In the genomic region with DNA sequence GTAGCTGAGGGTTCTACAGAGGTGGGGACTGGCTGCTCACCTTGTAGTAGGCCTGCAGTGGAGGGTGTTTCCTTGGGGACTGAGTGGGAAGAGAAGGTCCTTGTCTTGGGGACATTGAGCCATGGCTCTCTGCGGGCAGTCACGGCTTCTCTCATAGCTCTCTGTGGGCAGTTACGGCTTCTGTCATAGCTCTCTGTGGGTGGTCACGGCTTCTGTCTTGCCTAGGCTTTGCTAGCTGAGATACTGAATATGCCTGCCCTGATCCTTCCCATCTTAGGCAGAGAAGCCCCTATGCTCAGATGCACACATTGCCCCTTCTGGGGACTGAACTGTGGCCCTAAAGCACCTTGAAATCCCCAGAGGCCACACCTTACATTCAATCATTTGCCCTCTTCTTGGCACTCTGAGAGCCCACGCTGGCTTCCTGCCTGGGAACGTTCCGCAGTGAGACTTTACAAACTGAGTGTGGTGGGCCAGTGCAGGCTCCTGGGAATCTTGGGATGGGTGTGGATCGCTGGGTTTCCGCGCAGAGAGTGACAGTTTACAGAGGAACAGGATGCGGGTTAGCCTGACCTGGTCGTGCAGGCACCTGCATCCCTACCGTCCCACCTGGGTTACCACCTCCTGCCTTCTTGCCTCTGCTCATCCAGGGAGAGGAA, we compare ENCODE assay signal across 15 mouse cellular contexts.
DNase-seq lines count a peak whose midpoint lies in the region; ATAC-seq and TF ChIP-seq lines count a peak whose summit lies in the region.
"Had no signal": no experiment of that assay in that cellular context is flagged by ENCODE, and none has a peak within 500 bp of the region (broad histone marks: within the 10 kb centered on the region; RNA-seq: fewer than 3 reads in every experiment).

No protein-coding gene starts in this region.

- no peak for TF ChIP-seq CTCF in gastrocnemius, adult 2 months (IDR thresholded peaks at IDR 0.05)
- no peak for TF ChIP-seq CTCF in layer of hippocampus, adult 2 months (conservative IDR thresholded peaks at IDR 0.05)

- no peak overlapping the region for H3K4me3 ChIP-seq in gastrocnemius, adult 2 months
- H3K4me3 ChIP-seq in layer of hippocampus, adult 2 months = peak overlapping the region; percentile 33; the same call in 1 of the 2 replicates
- no peak overlapping the region for H3K4me3 ChIP-seq in neural tube, embryonic 14.5 days (ENCODE audit: low read depth, low read length)
- H3K4me3 ChIP-seq in neural tube, embryonic 15.5 days (replicated peaks) = no peak overlapping the region
- no peak overlapping the region for H3K4me3 ChIP-seq in liver, embryonic 12.5 days
- H3K4me3 ChIP-seq: embryonic facial prominence, embryonic 15.5 days; megakaryocyte, embryonic 14.5 days had no signal

- intact Hi-C loops in gastrocnemius, adult 2 months (cut with DNase I) = loop anchor here (5.0 to 10.0 kb wide), 2 partner anchors 69 to 216 kb away; no protein-coding TSS in a partner anchor

- H3K4me1 ChIP-seq in neural tube, embryonic 14.5 days (ENCODE audit: control insufficient read depth, insufficient read depth, low read length) = peaks cover 10% of the 10 kb centered on the region; the same call in 1 of the 2 replicates
- peaks cover 29% of the 10 kb centered on the region for H3K4me1 ChIP-seq in neural tube, embryonic 15.5 days
- peaks cover 16% of the 10 kb centered on the region for H3K4me1 ChIP-seq in liver, embryonic 12.5 days

- no peak for DNase-seq in gastrocnemius, adult 2 months
- no peak for DNase-seq in gastrocnemius, adult 8-10 months (ENCODE audit: low spot score in 2 of 2)
- DNase-seq in layer of hippocampus, adult 2 months (ENCODE audit: low spot score in 2 of 2) = no peak
- no peak for DNase-seq in layer of hippocampus, postnatal 10 days (ENCODE audit: low spot score in 2 of 2)
- no peak for DNase-seq in urinary bladder, postnatal 36 days (ENCODE audit: low spot score in 2 of 2)
- DNase-seq: adrenal gland, postnatal 14 days; B cell, adult 2 months; cerebellum, postnatal 36 days; kidney, adult 11 months; thymus, adult 2 months had no signal

- peak overlapping the region; percentile 40; the same call in 1 of the 2 replicates for H3K27ac ChIP-seq in gastrocnemius, adult 2 months
- peak overlapping the region; percentile 94 for H3K27ac ChIP-seq in layer of hippocampus, adult 2 months
- 0 out of 2 replicates have a peak overlapping the region, but pooled peaks have one; percentile 22 for H3K27ac ChIP-seq in neural tube, embryonic 14.5 days (ENCODE audit: low read depth, low read length)
- H3K27ac ChIP-seq in neural tube, embryonic 15.5 days (replicated peaks) = no peak overlapping the region
- H3K27ac ChIP-seq in liver, embryonic 12.5 days = no peak overlapping the region
- H3K27ac ChIP-seq: embryonic facial prominence, embryonic 15.5 days had no signal

- no peaks in the 10 kb centered on the region for H3K9me3 ChIP-seq in neural tube, embryonic 14.5 days (ENCODE audit: control insufficient read depth, low read length)
- no peaks in the 10 kb centered on the region for H3K9me3 ChIP-seq in neural tube, embryonic 15.5 days (replicated peaks)
- H3K9me3 ChIP-seq in liver, embryonic 12.5 days (replicated peaks) = no peaks in the 10 kb centered on the region
- H3K9me3 ChIP-seq: embryonic facial prominence, embryonic 15.5 days had no signal

- no peaks in the 10 kb centered on the region for H3K27me3 ChIP-seq in neural tube, embryonic 14.5 days (ENCODE audit: control insufficient read depth, insufficient read depth, low read length)
- no peaks in the 10 kb centered on the region for H3K27me3 ChIP-seq in neural tube, embryonic 15.5 days (replicated peaks)
- no peaks in the 10 kb centered on the region for H3K27me3 ChIP-seq in liver, embryonic 12.5 days (replicated peaks)
- H3K27me3 ChIP-seq: embryonic facial prominence, embryonic 15.5 days had no signal

- H3K4me2 ChIP-seq in neural tube, embryonic 14.5 days (ENCODE audit: low read depth, low read length) = no peak overlapping the region
- no peak overlapping the region for H3K4me2 ChIP-seq in neural tube, embryonic 15.5 days
- no peak overlapping the region for H3K4me2 ChIP-seq in liver, embryonic 12.5 days
- H3K4me2 ChIP-seq: embryonic facial prominence, embryonic 15.5 days had no signal

- 66% methylated on average over 13 of the region's 13 CpGs for WGBS in neural tube, embryonic 14.5 days
- WGBS in neural tube, embryonic 15.5 days = 62% methylated on average over 12 of the region's 13 CpGs
- WGBS in liver, embryonic 12.5 days (ENCODE audit: insufficient replicate concordance) = 79% methylated on average over 13 of the region's 13 CpGs

- no peaks in the 10 kb centered on the region for H3K36me3 ChIP-seq in neural tube, embryonic 14.5 days (ENCODE audit: control insufficient read depth, insufficient read depth, low read length)
- peaks cover 3% of the 10 kb centered on the region; the same call in 1 of the 2 replicates for H3K36me3 ChIP-seq in neural tube, embryonic 15.5 days
- peaks cover 6% of the 10 kb centered on the region; the same call in 1 of the 2 replicates for H3K36me3 ChIP-seq in liver, embryonic 12.5 days

- H3K9ac ChIP-seq in neural tube, embryonic 14.5 days (replicated peaks; ENCODE audit: low read depth, low read length) = no peak overlapping the region
- H3K9ac ChIP-seq in neural tube, embryonic 15.5 days (replicated peaks) = no peak overlapping the region
- no peak overlapping the region for H3K9ac ChIP-seq in liver, embryonic 12.5 days
- H3K9ac ChIP-seq: embryonic facial prominence, embryonic 15.5 days had no signal

- ATAC-seq in neural tube, embryonic 14.5 days (ENCODE audit: low read depth) = no peak
- ATAC-seq in neural tube, embryonic 15.5 days (ENCODE audit: low FRiP score) = no peak
- no peak for ATAC-seq in liver, embryonic 12.5 days

Comparison
In these comparisons a context has a peak if more than half of its experiments do, and no peak if none do; other contexts are left out.
1. H3K27ac ChIP-seq: peak in gastrocnemius, adult 2 months (single experiment), layer of hippocampus, adult 2 months (single experiment) and neural tube, embryonic 14.5 days (single experiment); none in neural tube, embryonic 15.5 days (single experiment) and liver, embryonic 12.5 days (single experiment).